Mouse (Mus musculus) bone marrow, adult 2 months (tissue): ENCODE measurements around the gene Fam78b. TPM values are rescaled to one million over a fixed set of nuclear protein-coding genes. Genes with fewer than 3 reads are reported as not detected.

Experiments used
- H3K27ac ChIP-seq: fragments of 200-500 bp; 2 replicates; pipeline ENCODE4 v1.5.1; 2012; ENCODE audit warnings: low read depth, mild to moderate bottlenecking, control low read depth, inconsistent platforms, low read length; ENCODE audit not compliant: control insufficient read depth, poor library complexity, insufficient read depth
- H3K4me1 ChIP-seq: fragments of 200-500 bp; 2 replicates; pipeline ENCODE4 v1.6.1; 2011; ENCODE audit warnings: low read length; ENCODE audit not compliant: control insufficient read depth, insufficient read depth
- H3K4me3 ChIP-seq: fragments of 200-500 bp; replicated peaks from 2 replicates; pipeline ENCODE3; 2011; ENCODE audit warnings: mild to moderate bottlenecking, low read depth, low read length, control low read depth; ENCODE audit not compliant: control insufficient read depth
- CTCF ChIP-seq: fragments of 200-500 bp; IDR thresholded peaks from 2 replicates; pipeline ENCODE4 v1.5.1; 2011; ENCODE audit warnings: low read length, control low read depth; ENCODE audit not compliant: control insufficient read depth, insufficient read depth
- POLR2A ChIP-seq: fragments of 200-500 bp; IDR thresholded peaks from 2 replicates; pipeline ENCODE4 v1.6.1; 2011; ENCODE audit warnings: low read depth, mild to moderate bottlenecking, control low read depth, low read length, borderline replicate concordance; ENCODE audit not compliant: control insufficient read depth
- WGBS: fragments of 180-500 bp; shearing (Covaris S2); methylation state at CpG from one replicate; pipeline ENCODE4 v1.1.7; 2018; 5-methylcytosine and 5-hydroxymethylcytosine counted together
- polyA plus RNA-seq: library from polyadenylated mRNA; stranded (reverse); fragments of >200 nt; gene quantifications from 2 replicates; pipeline ENCODE4 v1.2.4, GENCODE M21; 2011; ENCODE audit warnings: low replicate concordance; ENCODE audit not compliant: missing spikeins, insufficient read depth, insufficient read length

Gene Fam78b
- polyA plus RNA-seq, 1 experiment = not detected

- no peak overlapping the region; the same call in 1 of the 2 replicates for H3K27ac ChIP-seq
- whole genome bisulfite sequencing = 4% methylated on average over 30 of the region's 30 CpGs
- H3K4me1 ChIP-seq = no peaks in the 10 kb centered on the region; the same call in 1 of the 2 replicates
- H3K4me3 ChIP-seq = peak overlapping the region; percentile 60
- TF ChIP-seq POLR2A (no peak), CTCF (no peak)
Measured at GRCm38 (mm10) chr1:167001844-167002485, 748 bp downstream of the Fam78b start.

- no peaks in the 10 kb centered on the region; the same call in 1 of the 2 replicates for H3K4me1 ChIP-seq
- no peak overlapping the region for H3K27ac ChIP-seq
- WGBS = 1% methylated on average over 19 of the region's 19 CpGs
- H3K4me3 ChIP-seq = peak overlapping the region; percentile 28
- TF ChIP-seq CTCF (peak; percentile 16; the same call in 1 of the 2 replicates), POLR2A (no peak)
Measured at GRCm38 (mm10) chr1:167002486-167002850, 1.3 kb downstream of the Fam78b start.

GRCm38 (mm10) chr1:167004621-167005020 is 3.4 kb downstream of the Fam78b start:
- Histone ChIP-seq H3K4me1 (no peaks in the 10 kb centered on the region; the same call in 1 of the 2 replicates), H3K27ac (no peak overlapping the region), H3K4me3 (no peak overlapping the region)
- TF ChIP-seq POLR2A = no peak
- TF ChIP-seq CTCF = no peak
- WGBS = 66% methylated on average over 2 of the region's 2 CpGs

- H3K4me3 ChIP-seq = no peak overlapping the region
- TF ChIP-seq POLR2A = no peak
- H3K4me1 ChIP-seq = no peaks in the 10 kb centered on the region; the same call in 1 of the 2 replicates
- H3K27ac ChIP-seq = no peak overlapping the region
- 73% methylated on average over 6 of the region's 6 CpGs for WGBS
Measured at GRCm38 (mm10) chr1:167007341-167007740, 6.1 kb downstream of the Fam78b start.

- no peak overlapping the region for H3K27ac ChIP-seq
- 85% methylated on average over 9 of the region's 9 CpGs for WGBS
- TF ChIP-seq CTCF = no peak
- TF ChIP-seq POLR2A = no peak
- no peaks in the 10 kb centered on the region; the same call in 1 of the 2 replicates for H3K4me1 ChIP-seq
- no peak overlapping the region for H3K4me3 ChIP-seq
Measured at GRCm38 (mm10) chr1:167010190-167010589, 9.0 kb downstream of the Fam78b start.

- Histone ChIP-seq H3K27ac (no peak overlapping the region), H3K4me3 (no peak overlapping the region), H3K4me1 (no peaks in the 10 kb centered on the region; the same call in 1 of the 2 replicates)
- no peak for TF ChIP-seq CTCF
- no peak for TF ChIP-seq POLR2A
- 56% methylated on average over 6 of the region's 6 CpGs for WGBS
Measured at GRCm38 (mm10) chr1:167011301-167011700, 10.1 kb downstream of the Fam78b start.

GRCm38 (mm10) chr1:167012616-167013015 is 11.4 kb downstream of the Fam78b start:
- Histone ChIP-seq H3K4me3 (no peak overlapping the region), H3K4me1 (no peaks in the 10 kb centered on the region), H3K27ac (no peak overlapping the region)
- 90% methylated on average over 8 of the region's 8 CpGs for WGBS
- no peak for TF ChIP-seq CTCF
- TF ChIP-seq POLR2A = no peak

GRCm38 (mm10) chr1:167013234-167013864 is 12.1 kb downstream of the Fam78b start:
- 63% methylated on average over 7 of the region's 7 CpGs for WGBS
- no peak for TF ChIP-seq POLR2A
- TF ChIP-seq CTCF = no peak
- Histone ChIP-seq H3K4me3 (no peak overlapping the region), H3K27ac (no peak overlapping the region), H3K4me1 (no peaks in the 10 kb centered on the region)
